Mouse (Mus musculus) right cerebral cortex, adult 18-20 months (tissue): Measurements from ENCODE around the gene Efr3b.
A peak's percentile ranks its signal among the peaks of the same experiment; 100 is the strongest.

Source experiments
- DNase-seq: peaks from one replicate; pipeline ENCODE4 v3.0.0; 2022; ENCODE audit warnings: mixed read lengths

The Efr3b gene

GRCm38 (mm10) chr12:4029064-4029463 lies 9.7 kb downstream of the Efr3b start:
- DNase-seq = no peak

GRCm38 (mm10) chr12:4028516-4028915 lies 10.2 kb downstream of the Efr3b start:
- DNase-seq = peak; percentile 77

- no peak for DNase-seq
Measured at GRCm38 (mm10) chr12:4024356-4024755, 14.4 kb downstream of the Efr3b start.

- no peak for DNase-seq
Measured at GRCm38 (mm10) chr12:4023501-4023900, 15.2 kb downstream of the Efr3b start.

GRCm38 (mm10) chr12:4022845-4023244 lies 15.9 kb downstream of the Efr3b start:
- DNase-seq = no peak

DNA sequence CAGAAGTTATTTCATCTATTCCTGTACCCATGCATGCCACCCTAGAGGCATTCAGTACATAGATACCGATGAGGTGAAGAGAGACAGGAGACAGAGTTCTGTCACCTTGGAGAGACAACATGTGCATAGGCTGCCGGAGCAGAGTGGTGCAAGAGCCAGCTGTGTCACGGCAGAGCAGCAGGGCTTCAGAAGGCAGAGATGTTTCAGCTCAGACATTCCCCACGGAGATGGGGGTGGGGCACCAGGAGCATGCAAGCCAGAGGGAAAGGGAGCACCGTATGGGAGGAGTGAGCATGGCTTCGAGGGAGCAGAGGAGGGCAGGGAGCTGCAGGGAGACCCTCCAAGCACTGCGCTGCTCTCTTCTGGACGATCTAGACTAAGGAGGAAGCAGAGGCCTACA lies 18.2 kb downstream of the Efr3b start:
- DNase-seq = no peak

- DNase-seq = no peak
Measured at GRCm38 (mm10) chr12:4016321-4016720, 22.4 kb downstream of the Efr3b start.

DNA sequence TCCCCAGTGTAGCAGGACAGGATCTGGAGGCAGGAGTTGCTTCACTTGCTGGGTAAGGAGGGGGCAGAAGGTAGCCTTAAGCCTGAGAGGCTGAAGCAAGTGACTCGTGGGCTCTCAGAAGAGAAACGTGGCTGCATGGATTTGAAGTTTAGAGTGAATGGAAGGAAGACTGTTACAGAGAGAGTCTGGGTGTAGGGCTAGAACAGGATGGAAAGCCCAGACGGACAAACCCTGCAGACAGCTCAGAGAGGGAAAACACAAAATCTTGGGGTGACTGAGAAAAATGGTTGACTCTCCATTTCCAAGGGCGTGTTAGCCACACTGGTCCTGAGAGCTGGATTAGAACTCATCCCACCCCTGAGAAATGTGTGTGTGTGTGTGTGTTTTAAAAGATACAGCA lies 23.0 kb downstream of the Efr3b start:
- DNase-seq = no peak

- no peak for DNase-seq
Measured at GRCm38 (mm10) chr12:4015255-4015654, 23.5 kb downstream of the Efr3b start.

GRCm38 (mm10) chr12:4011715-4012114 lies 27.0 kb downstream of the Efr3b start:
- peak; percentile 74 for DNase-seq

GRCm38 (mm10) chr12:4011301-4011700 lies 27.4 kb downstream of the Efr3b start:
- no peak for DNase-seq

- no peak for DNase-seq
Measured at GRCm38 (mm10) chr12:4008731-4009130, 30.0 kb downstream of the Efr3b start.

DNA sequence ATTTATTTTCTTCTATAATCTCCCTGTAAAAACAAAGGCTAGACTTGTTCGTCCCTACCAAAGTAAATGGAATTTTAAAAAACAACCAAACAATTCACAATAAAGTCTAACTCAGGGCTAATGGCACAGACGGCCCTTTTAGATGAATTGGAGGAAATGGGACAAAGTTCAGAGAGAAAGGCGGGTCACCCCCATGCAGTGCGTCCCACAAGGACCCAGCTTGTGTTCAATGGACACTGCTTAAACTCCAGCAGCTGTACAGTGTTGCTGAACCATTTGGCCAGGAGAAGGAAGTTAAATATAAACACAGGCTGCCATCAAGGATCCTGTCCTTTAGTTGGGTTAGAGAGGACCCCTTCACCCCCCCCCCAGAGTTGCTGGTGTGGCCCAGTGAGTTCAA lies 30.9 kb downstream of the Efr3b start:
- no peak for DNase-seq

- peak; percentile 46 for DNase-seq
Measured at GRCm38 (mm10) chr12:4007181-4007580, 31.5 kb downstream of the Efr3b start.

DNA sequence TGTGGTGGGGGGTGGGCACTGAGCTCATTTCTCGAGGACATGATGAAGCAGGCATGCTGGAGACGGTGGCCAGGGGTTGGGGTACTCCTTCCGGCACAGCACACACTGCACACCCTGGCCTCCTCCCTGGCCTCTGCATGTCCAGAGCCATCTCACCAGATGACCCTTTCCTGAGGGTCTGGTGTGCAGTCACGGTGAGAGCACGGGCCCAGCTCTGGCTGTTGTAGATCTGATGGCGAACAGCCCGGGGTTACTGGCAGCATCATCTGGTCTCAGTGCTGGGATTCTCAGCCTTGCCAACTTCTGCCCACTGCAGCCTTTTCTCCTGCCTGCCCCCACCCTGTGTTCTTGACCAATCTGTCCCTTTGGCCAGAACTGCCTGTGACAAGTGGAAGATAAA lies 32.6 kb downstream of the Efr3b start:
- DNase-seq = peak; percentile 51

DNA sequence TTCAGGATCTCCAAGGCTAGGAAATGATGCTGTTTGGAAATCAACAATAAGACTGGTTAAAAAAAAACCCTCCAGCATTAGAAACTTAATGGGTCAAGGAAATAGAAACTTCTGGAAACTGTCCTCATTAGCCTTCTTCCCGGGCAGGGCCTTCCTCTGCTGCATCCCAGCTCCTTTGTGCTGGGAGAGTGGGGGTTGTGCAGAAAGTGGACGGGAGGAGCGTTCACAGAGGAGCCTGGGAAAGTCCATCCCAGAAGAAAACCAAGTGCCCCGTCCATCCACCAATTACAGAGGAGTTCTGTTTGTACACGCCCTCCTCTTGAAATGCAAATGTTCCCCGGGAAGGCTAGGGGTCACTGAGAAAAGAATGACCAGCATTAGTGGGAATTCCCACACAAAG lies 34.1 kb downstream of the Efr3b start:
- no peak for DNase-seq

GRCm38 (mm10) chr12:4000406-4000805 lies 38.3 kb downstream of the Efr3b start:
- no peak for DNase-seq

GRCm38 (mm10) chr12:3996749-3997148 lies 42.0 kb downstream of the Efr3b start:
- DNase-seq = no peak

DNA sequence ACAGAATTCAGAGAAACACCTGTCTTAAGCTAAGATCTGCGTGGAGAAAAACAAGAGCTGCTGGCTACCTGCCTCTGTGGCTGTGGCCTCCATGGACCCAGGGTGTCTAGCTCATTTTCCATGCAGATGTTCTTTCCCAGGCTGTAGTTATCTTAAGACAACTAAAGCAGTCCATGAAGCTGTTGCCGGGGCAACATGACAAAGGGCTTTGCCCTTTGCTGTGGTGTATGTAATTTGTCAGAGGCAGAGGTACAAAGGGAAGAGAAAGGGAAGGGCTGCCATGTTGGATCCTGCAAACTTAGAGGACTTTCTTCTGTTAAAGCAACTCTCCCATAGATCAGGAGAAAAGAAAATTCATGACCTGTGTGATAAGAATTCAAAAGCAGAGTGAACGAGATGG lies 47.7 kb downstream of the Efr3b start:
- no peak for DNase-seq

GRCm38 (mm10) chr12:3989943-3990342 lies 48.8 kb downstream of the Efr3b start:
- DNase-seq = no peak

DNA sequence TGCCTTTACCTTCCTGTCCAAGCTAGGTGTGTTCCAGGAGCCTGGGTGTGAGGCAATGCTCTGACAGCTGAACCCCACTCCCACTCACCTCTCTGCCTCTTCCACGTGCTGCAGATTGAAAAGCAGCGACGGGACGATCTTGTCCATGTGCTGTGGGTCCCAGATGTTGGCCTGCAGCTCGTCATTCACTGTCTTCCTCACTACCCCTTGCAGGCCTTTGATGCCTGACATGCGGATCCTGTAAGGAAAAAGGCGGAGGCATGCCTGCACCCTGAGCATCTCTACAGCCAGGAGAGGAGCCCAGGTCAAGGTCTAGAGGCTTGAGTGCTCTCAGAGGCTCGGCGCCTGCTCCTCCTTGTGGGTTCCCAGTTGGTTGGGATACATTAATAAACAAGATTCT lies 54.3 kb downstream of the Efr3b start:
- no peak for DNase-seq

DNA sequence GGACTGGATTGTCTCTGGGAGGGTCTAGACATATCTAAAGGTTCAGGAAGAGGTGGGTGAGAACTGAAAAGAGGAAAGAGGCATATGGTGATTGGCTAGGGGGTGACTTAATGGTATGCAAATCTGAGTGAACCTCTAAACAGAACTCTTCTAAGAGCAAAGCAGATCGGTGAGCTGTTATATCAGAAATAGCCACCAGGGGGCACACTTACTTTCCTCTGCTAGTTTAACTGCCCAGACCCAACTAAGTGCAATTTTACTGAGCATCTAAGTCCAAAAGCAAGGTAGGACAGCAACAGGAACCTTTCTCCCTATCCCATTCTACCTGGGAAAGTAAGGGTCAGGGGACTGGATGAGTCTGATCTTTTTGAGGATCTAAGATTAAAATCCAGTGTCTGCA lies 55.0 kb downstream of the Efr3b start:
- DNase-seq = peak; percentile 85

GRCm38 (mm10) chr12:3982257-3982656 lies 56.5 kb downstream of the Efr3b start:
- DNase-seq = peak; percentile 68

DNA sequence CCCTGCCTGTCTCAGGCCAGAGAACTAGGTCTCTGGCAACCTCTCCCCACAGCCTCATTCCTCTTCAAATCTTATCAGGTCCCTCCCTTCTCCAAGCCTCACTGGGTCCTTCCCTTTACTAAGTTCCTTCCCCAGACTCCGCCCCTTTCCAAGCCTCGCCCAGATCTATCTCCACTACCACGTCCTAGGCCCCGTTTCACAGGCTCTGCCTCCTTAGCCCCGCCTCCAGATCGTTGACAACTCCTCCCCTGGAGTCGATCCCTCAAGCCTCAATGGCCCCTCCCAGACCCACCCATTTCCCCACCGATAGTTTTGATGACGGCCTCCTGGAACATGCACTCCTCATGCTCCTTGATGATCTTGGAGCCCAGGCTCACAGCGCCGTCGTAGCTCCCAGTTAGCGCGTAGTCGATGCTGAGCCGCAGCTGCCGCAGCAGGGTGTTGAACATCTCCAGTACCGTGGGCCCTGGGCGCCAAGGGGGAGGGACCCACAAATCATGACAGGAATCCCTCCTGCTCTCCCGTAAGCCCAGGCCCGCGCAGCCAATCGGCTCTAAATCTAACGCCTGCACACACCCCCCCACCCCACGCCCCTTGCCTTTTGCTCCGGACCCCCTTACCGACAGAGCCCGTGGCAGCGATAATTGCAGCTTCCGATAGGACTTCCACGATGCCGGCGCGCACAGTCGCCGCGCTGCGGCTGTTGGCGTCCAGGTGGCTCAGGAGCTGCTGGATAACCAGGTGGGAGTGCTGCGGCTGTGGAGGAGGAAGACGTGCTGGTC lies 57.2 kb downstream of the Efr3b start:
- peak; percentile 85 for DNase-seq

DNA sequence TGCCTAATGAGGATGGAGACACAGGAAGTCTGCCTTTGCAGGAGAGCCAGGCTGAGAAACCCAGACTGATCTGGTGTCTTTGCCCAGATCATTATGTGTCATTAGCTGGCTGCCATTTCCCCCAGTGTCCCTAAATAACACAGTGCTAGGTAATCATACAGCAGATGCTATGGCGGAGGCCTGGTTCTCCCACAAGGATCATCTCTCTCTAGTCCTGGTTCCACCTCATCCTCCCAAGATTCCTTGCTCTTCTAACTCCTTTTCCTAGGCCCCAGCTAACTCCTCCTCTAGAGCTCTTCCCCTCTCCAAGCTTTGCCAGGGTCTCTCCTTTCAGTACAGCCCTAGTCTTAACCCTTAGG lies 57.7 kb downstream of the Efr3b start:
- no peak for DNase-seq
